Mouse (Mus musculus) neural tube, embryonic 14.5 days (tissue): ENCODE measurements around the gene Sbds. TPM values are rescaled to one million over a fixed set of nuclear protein-coding genes. Genes with fewer than 3 reads are reported as not detected.
A peak's percentile ranks its signal among the peaks of the same experiment; 100 is the strongest.

Experiments
- ATAC-seq: fragments of 200-750 bp; cut with Nextera tagmentation; 2 replicates; pipeline ENCODE4 v1.8.0; 2017; ENCODE audit warnings: low read depth, mild to moderate bottlenecking, moderate TSS enrichment, moderate library complexity
- H3K27ac ChIP-seq: fragments of 300-500 bp; sonication (generic); 2 replicates; pipeline ENCODE4 v1.5.1; 2014; ENCODE audit warnings: low read depth, mild to moderate bottlenecking, control low read depth, low read length, moderate library complexity, mixed read lengths
- H3K27me3 ChIP-seq: fragments of 300-500 bp; sonication (generic); 2 replicates; pipeline ENCODE4 v1.6.1; 2014; ENCODE audit warnings: low read length; ENCODE audit not compliant: control insufficient read depth, insufficient read depth
- H3K36me3 ChIP-seq: fragments of 300-500 bp; sonication (generic); 2 replicates; pipeline ENCODE4 v1.6.1; 2014; ENCODE audit warnings: low read length, mixed read lengths; ENCODE audit not compliant: control insufficient read depth, insufficient read depth
- H3K4me1 ChIP-seq: fragments of 300-500 bp; sonication (generic); 2 replicates; pipeline ENCODE4 v1.6.1; 2014; ENCODE audit warnings: low read length; ENCODE audit not compliant: control insufficient read depth, insufficient read depth
- H3K4me2 ChIP-seq: fragments of 300-500 bp; sonication (generic); 2 replicates; pipeline ENCODE4 v1.6.1; 2014; ENCODE audit warnings: mild to moderate bottlenecking, low read depth, low read length, control low read depth
- H3K4me3 ChIP-seq: fragments of 300-500 bp; sonication (generic); 2 replicates; pipeline ENCODE4 v1.5.1; 2014; ENCODE audit warnings: low read depth, low read length, control low read depth, mixed read lengths
- H3K9ac ChIP-seq: fragments of 300-500 bp; sonication (generic); replicated peaks from 2 replicates; pipeline ENCODE4 v1.6.1; 2014; ENCODE audit warnings: low read depth, mild to moderate bottlenecking, control low read depth, low read length, mixed read lengths
- H3K9me3 ChIP-seq: fragments of 300-500 bp; sonication (generic); 2 replicates; pipeline ENCODE4 v1.6.1; 2016; ENCODE audit warnings: low read length; ENCODE audit not compliant: control insufficient read depth
- whole genome bisulfite sequencing: fragments of 180-500 bp; shearing (Covaris S2); extraction: QIAGEN DNeasy Blood & Tissue Kit; methylation state at CpG from one replicate; pipeline ENCODE4 v1.1.7; 2014; 5-methylcytosine and 5-hydroxymethylcytosine counted together
- polyA plus RNA-seq: library from polyadenylated mRNA; unstranded; fragments of >200 nt; fragmentation: Nextera tagmentation; extraction: Ambion mirVana; gene quantifications from 2 replicates; pipeline ENCODE4 v1.2.1, GENCODE M21; 2014

Sbds gene
- polyA plus RNA-seq: 48.5 and 50.5 TPM in 2 replicates

- peak; percentile 90 for ATAC-seq
- Histone ChIP-seq H3K36me3 (peaks cover 9% of the 10 kb centered on the region), H3K9me3 (no peaks in the 10 kb centered on the region), H3K27me3 (no peaks in the 10 kb centered on the region), H3K4me1 (peaks cover 9% of the 10 kb centered on the region; the same call in 1 of the 2 replicates), H3K4me2 (peak within 1 kb of the TSS; percentile 79), H3K9ac (peak within 1 kb of the TSS; percentile 76), H3K4me3 (peak within 1 kb of the TSS; percentile 76), H3K27ac (peak within 1 kb of the TSS; percentile 77)
- 0% methylated on average over 52 of the region's 52 CpGs for WGBS
These were observed at the start of gene Sbds, which contains the start of gene Tyw1 for GRCm38 (mm10) chr5:130255017-130255720. Gene Sbds (minus strand): TSS chr5:130255530. Gene Tyw1 (plus strand): TSS chr5:130255619.

- 70% methylated on average over 6 of the region's 6 CpGs for WGBS
- H3K9ac ChIP-seq: no peak overlapping the region
- no peaks in the 10 kb centered on the region for H3K9me3 ChIP-seq
- no peaks in the 10 kb centered on the region for H3K27me3 ChIP-seq
- no peak overlapping the region for H3K4me3 ChIP-seq
- H3K36me3 ChIP-seq: 0 out of 2 replicates have a peak, but pooled peaks cover 5% of the 10 kb centered on the region
- H3K4me2 ChIP-seq: no peak overlapping the region
- no peak for ATAC-seq
- H3K27ac ChIP-seq: no peak overlapping the region
- peaks cover 4% of the 10 kb centered on the region; the same call in 1 of the 2 replicates for H3K4me1 ChIP-seq
These were observed 48.3 kb upstream of the Sbds start for GRCm38 (mm10) chr5:130303611-130304010.

DNA sequence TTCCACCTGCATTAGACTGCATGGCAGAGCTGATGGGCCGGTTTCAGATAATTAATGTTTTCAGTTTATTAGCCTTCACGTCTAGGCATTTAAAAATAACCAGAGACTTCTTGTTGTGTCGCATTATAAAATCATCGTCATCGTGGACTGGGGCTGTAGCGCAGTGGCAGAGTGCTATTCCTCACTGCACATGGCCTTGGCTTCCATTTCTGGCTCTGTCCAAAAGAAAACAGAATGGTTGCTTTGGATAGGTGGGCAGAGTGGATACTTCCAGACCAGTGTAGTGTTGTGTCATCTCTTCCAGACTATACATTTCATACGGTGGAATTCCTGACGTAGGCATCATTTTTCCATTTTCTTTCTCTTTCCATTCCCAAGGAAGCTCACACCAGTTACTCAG lies 44.2 kb upstream of the Sbds start:
- Histone ChIP-seq H3K4me2 (no peak overlapping the region), H3K9ac (no peak overlapping the region), H3K4me1 (no peaks in the 10 kb centered on the region), H3K27me3 (no peaks in the 10 kb centered on the region), H3K27ac (no peak overlapping the region), H3K4me3 (no peak overlapping the region), H3K9me3 (no peaks in the 10 kb centered on the region), H3K36me3 (peaks cover 18% of the 10 kb centered on the region)
- WGBS: 94% methylated on average over 8 of the region's 8 CpGs
- ATAC-seq: no peak

GRCm38 (mm10) chr5:130298831-130299460 lies 43.6 kb upstream of the Sbds start:
- Histone ChIP-seq H3K4me2 (no peak overlapping the region), H3K36me3 (peaks cover 18% of the 10 kb centered on the region), H3K4me3 (no peak overlapping the region), H3K9me3 (no peaks in the 10 kb centered on the region), H3K9ac (no peak overlapping the region), H3K4me1 (no peaks in the 10 kb centered on the region), H3K27ac (no peak overlapping the region), H3K27me3 (no peaks in the 10 kb centered on the region)
- WGBS: 93% methylated on average over 9 of the region's 9 CpGs
- no peak for ATAC-seq

DNA sequence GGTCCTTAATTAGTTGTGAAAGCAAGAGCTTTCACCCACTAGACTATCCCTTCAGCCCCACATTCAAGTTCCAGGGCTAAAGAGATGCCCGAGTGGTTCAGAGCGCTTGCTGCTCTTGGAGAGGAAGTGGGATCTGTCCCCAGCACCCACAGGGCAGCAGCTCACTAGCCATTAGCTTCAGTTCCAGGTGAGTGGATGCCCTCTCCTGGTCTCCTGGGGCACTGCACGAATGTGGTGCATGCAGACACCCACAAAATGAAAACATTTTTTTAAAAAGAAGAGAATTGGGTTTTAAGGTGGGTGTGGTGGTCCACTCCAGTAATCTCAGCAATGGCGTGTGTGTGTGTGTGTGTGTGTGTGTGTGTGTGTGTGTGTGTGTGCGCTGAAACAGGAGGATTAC lies 40.7 kb upstream of the Sbds start:
- no peak overlapping the region for H3K4me2 ChIP-seq
- WGBS: 84% methylated on average over 5 of the region's 5 CpGs
- H3K36me3 ChIP-seq: peaks cover 21% of the 10 kb centered on the region
- no peak for ATAC-seq
- no peak overlapping the region for H3K9ac ChIP-seq
- H3K9me3 ChIP-seq: no peaks in the 10 kb centered on the region
- no peak overlapping the region for H3K4me3 ChIP-seq
- no peaks in the 10 kb centered on the region for H3K27me3 ChIP-seq
- H3K4me1 ChIP-seq: no peaks in the 10 kb centered on the region
- no peak overlapping the region for H3K27ac ChIP-seq

GRCm38 (mm10) chr5:130294598-130294997 lies 39.3 kb upstream of the Sbds start:
- no peaks in the 10 kb centered on the region for H3K27me3 ChIP-seq
- H3K4me2 ChIP-seq: no peak overlapping the region
- whole genome bisulfite sequencing: 90% methylated on average over 6 of the region's 6 CpGs
- no peak overlapping the region for H3K4me3 ChIP-seq
- H3K4me1 ChIP-seq: no peaks in the 10 kb centered on the region
- no peaks in the 10 kb centered on the region for H3K9me3 ChIP-seq
- no peak for ATAC-seq
- no peak overlapping the region for H3K27ac ChIP-seq
- peaks cover 17% of the 10 kb centered on the region for H3K36me3 ChIP-seq
- no peak overlapping the region for H3K9ac ChIP-seq

- Histone ChIP-seq H3K27ac (no peak overlapping the region), H3K4me1 (no peaks in the 10 kb centered on the region), H3K27me3 (no peaks in the 10 kb centered on the region), H3K36me3 (peaks cover 23% of the 10 kb centered on the region), H3K4me3 (no peak overlapping the region), H3K9me3 (no peaks in the 10 kb centered on the region), H3K4me2 (no peak overlapping the region), H3K9ac (no peak overlapping the region)
- ATAC-seq: no peak
- 64% methylated on average over 5 of the region's 5 CpGs for WGBS
These were observed 38.6 kb upstream of the Sbds start for GRCm38 (mm10) chr5:130293941-130294340.

GRCm38 (mm10) chr5:130292976-130293375 lies 37.6 kb upstream of the Sbds start:
- H3K9me3 ChIP-seq: no peaks in the 10 kb centered on the region
- H3K36me3 ChIP-seq: peaks cover 23% of the 10 kb centered on the region
- no peak overlapping the region for H3K4me2 ChIP-seq
- no peak for ATAC-seq
- WGBS: 87% methylated on average over 4 of the region's 4 CpGs
- H3K27ac ChIP-seq: no peak overlapping the region
- H3K4me1 ChIP-seq: no peaks in the 10 kb centered on the region
- no peak overlapping the region for H3K9ac ChIP-seq
- no peaks in the 10 kb centered on the region for H3K27me3 ChIP-seq
- H3K4me3 ChIP-seq: no peak overlapping the region

- H3K27ac ChIP-seq: no peak overlapping the region
- peaks cover 12% of the 10 kb centered on the region; the same call in 1 of the 2 replicates for H3K36me3 ChIP-seq
- no peaks in the 10 kb centered on the region for H3K27me3 ChIP-seq
- H3K4me3 ChIP-seq: no peak overlapping the region
- H3K4me2 ChIP-seq: no peak overlapping the region
- no peaks in the 10 kb centered on the region for H3K9me3 ChIP-seq
- H3K9ac ChIP-seq: no peak overlapping the region
- no peaks in the 10 kb centered on the region for H3K4me1 ChIP-seq
- 95% methylated on average over 12 of the region's 12 CpGs for WGBS
- ATAC-seq: no peak
These were observed 35.4 kb upstream of the Sbds start for GRCm38 (mm10) chr5:130290775-130291174.
